Mouse (Mus musculus): ENCODE data around the gene Bin2. TPM values are rescaled to one million over a fixed set of nuclear protein-coding genes. Genes with fewer than 3 reads are reported as not detected.
A peak's percentile ranks its signal among the peaks of the same experiment; 100 is the strongest.

Gene Bin2
- polyA plus RNA-seq, 1 experiment from 2014 or later: 3.3 TPM

DNA sequence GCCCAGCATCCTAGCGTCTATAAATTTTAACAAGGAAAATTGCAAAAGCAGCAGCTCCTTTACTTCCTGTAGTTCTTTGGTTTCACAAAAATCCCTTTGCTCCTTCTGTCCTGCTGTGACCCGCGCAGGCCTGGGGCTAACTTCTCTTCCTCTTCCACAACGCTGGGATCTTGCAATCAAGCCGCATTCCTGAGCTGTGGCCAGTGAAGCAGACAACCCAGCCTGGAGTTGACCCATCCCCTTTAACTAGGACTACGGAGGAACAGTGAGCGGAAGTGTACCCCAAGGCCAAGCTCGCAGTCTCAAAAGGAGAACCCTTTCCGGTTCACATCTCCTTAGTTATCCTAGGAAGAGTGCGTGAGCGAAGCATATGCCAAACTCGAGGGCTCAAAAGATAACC, 9.2 kb upstream of the Bin2 start:
- H3K27ac ChIP-seq: no peak overlapping the region
- H3K4me1 ChIP-seq: peaks cover 25% of the 10 kb centered on the region
- no peaks in the 10 kb centered on the region for H3K9me3 ChIP-seq
- no peak overlapping the region for H3K4me3 ChIP-seq
- WGBS: 76% methylated on average over 12 of the region's 12 CpGs
- DNase-seq (ENCODE audit: extremely low spot score, low spot score): no peak
- no peaks in the 10 kb centered on the region for H3K36me3 ChIP-seq (replicated peaks)
- no peaks in the 10 kb centered on the region for H3K27me3 ChIP-seq (ENCODE audit: poor library complexity, severe bottlenecking)

DNA sequence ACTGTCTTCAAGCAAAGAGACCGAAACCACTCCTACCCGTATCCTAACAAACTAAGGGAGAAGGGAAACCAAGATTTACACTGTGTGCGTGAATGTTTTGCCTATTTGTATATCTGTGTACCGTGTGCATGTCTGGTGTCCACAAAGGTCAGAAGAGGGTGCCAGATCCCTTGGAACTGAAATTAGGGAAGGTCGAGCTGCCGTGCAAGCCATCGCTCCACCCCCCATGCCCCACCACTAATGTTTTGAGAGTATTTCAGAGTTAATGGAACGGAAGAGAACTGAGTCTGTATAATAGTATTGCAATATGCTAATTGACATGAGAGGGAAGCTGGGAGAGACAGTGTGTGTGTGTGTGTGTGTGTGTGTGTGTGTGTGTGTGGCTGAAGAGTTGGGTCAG, 8.3 kb upstream of the Bin2 start:
- 92% methylated on average over 8 of the region's 8 CpGs for WGBS
- Histone ChIP-seq H3K4me3 (no peak overlapping the region), H3K4me1 (peaks cover 27% of the 10 kb centered on the region), H3K27me3 (ENCODE audit: poor library complexity, severe bottlenecking) (no peaks in the 10 kb centered on the region), H3K27ac (no peak overlapping the region), H3K36me3 (replicated peaks) (no peaks in the 10 kb centered on the region), H3K9me3 (no peaks in the 10 kb centered on the region)
- no peak for DNase-seq (ENCODE audit: extremely low spot score, low spot score)

DNA sequence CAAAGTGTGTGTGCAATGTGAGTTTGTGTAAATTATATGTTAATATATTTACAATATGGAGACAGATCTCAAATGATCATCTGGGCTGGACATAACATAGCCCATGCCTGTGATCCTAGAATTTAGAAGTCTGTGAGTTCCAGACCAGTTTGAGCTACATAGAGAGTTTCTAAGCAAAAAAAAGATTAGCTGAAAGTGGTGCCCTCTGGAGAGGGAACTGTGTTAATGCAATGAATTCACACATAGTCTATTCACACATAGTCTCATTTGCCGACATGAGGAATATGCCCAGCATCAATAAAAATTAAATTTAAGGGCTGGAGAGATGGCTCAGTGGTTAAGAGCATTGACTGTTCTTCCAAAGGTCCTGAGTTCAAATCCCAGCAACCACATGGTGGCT, 7.2 kb upstream of the Bin2 start:
- no peak for DNase-seq (ENCODE audit: extremely low spot score, low spot score)
- Histone ChIP-seq H3K4me1 (peaks cover 22% of the 10 kb centered on the region), H3K4me3 (no peak overlapping the region), H3K27ac (no peak overlapping the region), H3K27me3 (ENCODE audit: poor library complexity, severe bottlenecking) (no peaks in the 10 kb centered on the region), H3K9me3 (no peaks in the 10 kb centered on the region), H3K36me3 (replicated peaks) (no peaks in the 10 kb centered on the region)
- 83% methylated on average over 1 of the region's 1 CpGs for WGBS

DNA sequence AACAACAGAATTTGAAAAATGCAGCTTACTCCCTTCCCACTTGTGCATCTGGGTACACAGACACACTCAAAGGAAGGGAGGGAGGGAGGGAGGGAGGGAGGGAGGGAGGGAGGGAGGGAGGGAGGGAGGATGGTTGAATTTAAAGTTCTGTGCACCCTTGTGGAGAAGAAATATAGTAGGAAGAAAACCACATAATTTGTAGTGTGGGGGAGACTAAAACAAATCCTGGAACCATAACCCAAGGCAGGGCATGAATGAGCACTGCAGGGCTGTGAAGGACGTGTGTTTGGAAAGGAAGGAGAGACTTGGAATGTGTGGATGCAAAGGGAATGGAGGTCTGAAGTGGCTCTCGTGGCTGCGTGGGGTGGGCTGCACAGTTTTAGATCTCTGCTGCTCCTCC, 6.1 kb upstream of the Bin2 start:
- no peaks in the 10 kb centered on the region for H3K9me3 ChIP-seq
- H3K27ac ChIP-seq: 0 out of 2 replicates have a peak overlapping the region, but pooled peaks have one; percentile 11
- H3K27me3 ChIP-seq (ENCODE audit: poor library complexity, severe bottlenecking): no peaks in the 10 kb centered on the region
- H3K36me3 ChIP-seq (replicated peaks): no peaks in the 10 kb centered on the region
- 68% methylated on average over 3 of the region's 3 CpGs for WGBS
- peaks cover 17% of the 10 kb centered on the region for H3K4me1 ChIP-seq
- no peak overlapping the region for H3K4me3 ChIP-seq
- DNase-seq (ENCODE audit: extremely low spot score, low spot score): no peak

DNA sequence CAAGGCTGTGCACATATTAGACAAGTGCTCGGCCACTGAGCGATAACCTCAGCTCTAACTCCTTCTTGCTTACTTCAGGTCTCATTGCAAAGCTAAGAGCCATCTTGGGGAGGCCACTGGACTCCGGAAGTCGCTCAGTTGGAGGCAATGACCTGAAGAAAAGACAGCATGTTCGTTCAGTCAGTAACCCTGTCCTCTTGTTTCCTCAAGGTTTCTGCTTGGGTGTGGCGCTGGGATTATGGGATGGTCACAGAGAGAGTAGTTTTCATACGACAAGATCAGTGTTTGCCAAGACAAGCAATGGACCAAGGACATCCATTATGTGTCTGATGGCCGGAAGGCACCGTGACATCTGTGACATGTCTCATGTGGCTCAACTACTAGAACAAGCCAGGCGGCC, 5.2 kb upstream of the Bin2 start:
- H3K36me3 ChIP-seq (replicated peaks): no peaks in the 10 kb centered on the region
- no peaks in the 10 kb centered on the region for H3K27me3 ChIP-seq (ENCODE audit: poor library complexity, severe bottlenecking)
- peaks cover 12% of the 10 kb centered on the region for H3K4me1 ChIP-seq
- no peak overlapping the region for H3K27ac ChIP-seq
- H3K9me3 ChIP-seq: no peaks in the 10 kb centered on the region
- no peak overlapping the region for H3K4me3 ChIP-seq
- 88% methylated on average over 10 of the region's 10 CpGs for WGBS
- no peak for DNase-seq (ENCODE audit: extremely low spot score, low spot score)

DNA sequence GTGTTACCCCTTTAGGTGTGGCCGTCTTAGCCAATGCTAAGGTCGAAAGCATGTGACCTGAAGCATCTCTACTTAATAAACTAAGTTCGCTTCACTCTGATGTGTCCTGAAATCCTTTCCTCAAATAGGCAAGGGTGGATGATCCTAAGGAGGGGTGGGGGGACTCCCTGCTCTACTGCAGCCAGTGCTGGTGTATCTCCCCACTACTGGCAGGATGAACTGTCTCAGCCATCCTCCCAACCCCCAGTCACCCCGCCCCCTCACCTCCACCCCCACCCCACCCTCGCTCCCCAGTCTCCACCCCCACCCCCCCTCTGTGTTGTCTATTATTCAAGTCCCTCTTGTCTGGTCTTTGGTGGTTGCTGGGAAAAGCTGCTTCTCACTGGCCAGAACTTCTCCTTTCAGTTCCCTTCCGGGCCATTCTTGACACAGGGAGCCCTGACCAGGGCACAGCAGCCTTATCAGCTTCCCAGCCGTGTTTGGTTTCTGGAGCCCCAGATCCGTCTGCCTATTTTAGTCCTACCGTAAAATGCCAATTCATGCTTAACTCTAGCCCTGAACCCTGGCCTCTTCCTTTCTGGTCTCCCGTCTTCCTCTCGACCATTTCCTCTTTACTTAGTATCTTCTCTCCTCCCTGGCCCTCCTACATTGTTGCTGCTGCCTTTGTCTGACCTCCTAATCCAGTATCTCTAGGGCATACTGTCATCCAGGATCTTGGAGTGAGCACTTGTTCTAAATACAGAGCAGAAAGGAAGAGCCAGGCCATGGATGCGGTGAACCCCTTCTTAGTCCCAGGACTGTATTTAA, 4.4 kb upstream of the Bin2 start:
- no peak overlapping the region for H3K27ac ChIP-seq
- WGBS: 40% methylated on average over 12 of the region's 12 CpGs
- DNase-seq (ENCODE audit: extremely low spot score, low spot score): no peak
- H3K4me3 ChIP-seq: no peak overlapping the region
- H3K9me3 ChIP-seq: 0 out of 2 replicates have a peak, but pooled peaks cover 5% of the 10 kb centered on the region
- no peaks in the 10 kb centered on the region for H3K27me3 ChIP-seq (ENCODE audit: poor library complexity, severe bottlenecking)
- H3K36me3 ChIP-seq (replicated peaks): no peaks in the 10 kb centered on the region
- peaks cover 12% of the 10 kb centered on the region for H3K4me1 ChIP-seq

DNA sequence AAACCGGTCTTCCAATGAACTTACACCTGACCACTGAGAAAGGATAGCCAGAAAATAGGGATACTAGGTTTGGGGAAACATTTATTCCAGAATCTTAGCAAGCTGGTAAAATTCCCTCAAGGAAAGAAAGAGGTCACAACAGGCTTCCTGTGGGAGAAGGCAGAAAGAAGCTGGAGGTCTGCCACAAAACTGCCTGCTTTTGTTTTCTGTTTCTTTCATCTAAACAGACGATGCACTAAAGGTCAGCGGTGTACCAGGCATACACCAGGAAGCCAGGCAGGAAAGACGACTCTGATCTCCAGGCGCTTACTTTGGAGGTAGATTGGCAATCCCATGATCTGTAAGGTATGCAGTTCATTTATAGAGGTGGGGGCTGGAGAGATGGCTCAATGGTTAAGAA, 1.5 kb upstream of the Bin2 start:
- H3K36me3 ChIP-seq (replicated peaks): no peaks in the 10 kb centered on the region
- H3K4me1 ChIP-seq: peaks cover 26% of the 10 kb centered on the region
- H3K27ac ChIP-seq: no peak overlapping the region
- H3K9me3 ChIP-seq: 0 out of 2 replicates have a peak, but pooled peaks cover 5% of the 10 kb centered on the region
- H3K4me3 ChIP-seq: no peak overlapping the region
- DNase-seq (ENCODE audit: extremely low spot score, low spot score): no peak
- H3K27me3 ChIP-seq (ENCODE audit: poor library complexity, severe bottlenecking): no peaks in the 10 kb centered on the region
- 76% methylated on average over 5 of the region's 5 CpGs for WGBS

DNA sequence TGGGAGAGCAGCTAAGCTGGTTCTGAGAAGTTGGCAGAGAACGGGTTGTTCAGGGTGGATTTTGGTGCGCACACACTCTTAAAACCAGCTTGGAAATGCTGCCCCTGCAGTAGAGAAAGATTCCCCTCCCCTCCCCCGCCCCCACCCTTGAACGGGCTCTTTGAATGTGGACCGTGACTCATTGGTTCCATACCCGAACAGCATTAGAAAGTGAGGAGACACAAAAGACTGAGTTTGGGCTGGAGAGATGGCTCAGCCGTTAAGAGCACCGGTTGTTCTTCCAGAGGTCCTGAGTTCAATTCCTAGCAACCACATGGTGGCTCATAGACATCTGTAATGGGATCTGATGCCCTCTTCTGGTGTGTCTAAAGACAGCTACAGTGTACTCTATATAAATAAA, 651 bp upstream of the Bin2 start:
- Histone ChIP-seq H3K9me3 (0 out of 2 replicates have a peak, but pooled peaks cover 5% of the 10 kb centered on the region), H3K36me3 (replicated peaks) (no peaks in the 10 kb centered on the region), H3K27ac (no peak overlapping the region), H3K4me1 (peaks cover 28% of the 10 kb centered on the region), H3K4me3 (no peak overlapping the region), H3K27me3 (ENCODE audit: poor library complexity, severe bottlenecking) (no peaks in the 10 kb centered on the region)
- 84% methylated on average over 8 of the region's 8 CpGs for WGBS
- DNase-seq (ENCODE audit: extremely low spot score, low spot score): no peak

DNA sequence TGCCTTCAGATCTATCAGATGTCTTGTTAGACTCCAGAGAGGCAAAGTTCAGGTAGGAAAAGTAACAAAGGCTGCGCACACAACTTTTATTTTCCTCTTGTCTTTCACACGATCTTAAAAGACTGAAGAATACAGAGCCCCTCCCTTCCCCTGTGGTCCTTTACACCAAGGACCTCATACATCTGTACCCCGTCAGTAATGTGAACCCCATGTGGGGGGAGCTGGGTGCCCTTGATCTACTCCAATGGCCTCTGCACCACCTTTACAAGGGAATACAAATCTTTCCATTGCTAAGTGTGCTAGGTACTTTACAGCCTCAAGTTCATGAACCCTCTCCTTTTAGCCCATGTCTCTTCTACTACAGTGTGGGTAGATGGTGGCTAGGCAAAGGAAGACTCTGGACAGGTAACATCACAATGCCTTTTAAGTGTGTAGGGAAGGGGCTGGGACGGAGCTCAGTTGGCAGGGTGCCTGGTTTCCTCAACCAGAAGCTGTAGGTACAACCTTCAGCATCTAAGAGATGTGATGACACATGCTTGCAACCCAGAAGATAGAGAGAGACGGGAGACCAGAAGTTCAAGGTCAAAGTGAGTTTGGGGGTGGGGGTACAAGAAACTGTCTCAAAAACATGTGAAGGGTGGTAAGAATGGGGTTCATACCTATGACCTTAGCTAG, 1.3 kb downstream of the Bin2 start:
- WGBS: 85% methylated on average over 5 of the region's 5 CpGs

DNA sequence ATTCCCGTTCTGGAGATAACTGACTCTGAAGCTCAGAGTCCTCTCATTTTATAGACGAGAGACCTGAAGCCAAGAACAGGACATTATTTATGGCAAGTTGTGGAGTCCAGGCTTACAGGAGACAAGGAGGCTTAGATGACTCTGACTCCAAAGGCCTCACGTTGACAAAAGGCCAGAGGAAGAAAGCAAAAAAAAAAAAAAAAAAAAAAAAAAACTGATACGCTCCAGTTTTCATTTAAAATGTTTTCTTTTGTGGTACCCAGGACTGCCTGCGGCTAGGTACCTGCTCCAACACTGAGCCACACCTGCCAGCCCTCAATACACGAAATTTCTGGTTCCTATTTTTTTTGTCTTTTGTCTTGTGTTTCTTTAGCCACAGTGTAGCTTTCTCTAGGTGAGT, 1.9 kb downstream of the Bin2 start:
- 75% methylated on average over 6 of the region's 6 CpGs for WGBS

More for the DNA sequence above, 1.3 kb downstream of the Bin2 start:
- no peak overlapping the region for H3K4me3 ChIP-seq
- H3K27me3 ChIP-seq (ENCODE audit: poor library complexity, severe bottlenecking): no peaks in the 10 kb centered on the region
- 0 out of 2 replicates have a peak, but pooled peaks cover 5% of the 10 kb centered on the region for H3K9me3 ChIP-seq
- no peak overlapping the region for H3K27ac ChIP-seq
- peaks cover 19% of the 10 kb centered on the region for H3K4me1 ChIP-seq
- no peak for DNase-seq (ENCODE audit: extremely low spot score, low spot score)
- no peaks in the 10 kb centered on the region for H3K36me3 ChIP-seq (replicated peaks)

DNA sequence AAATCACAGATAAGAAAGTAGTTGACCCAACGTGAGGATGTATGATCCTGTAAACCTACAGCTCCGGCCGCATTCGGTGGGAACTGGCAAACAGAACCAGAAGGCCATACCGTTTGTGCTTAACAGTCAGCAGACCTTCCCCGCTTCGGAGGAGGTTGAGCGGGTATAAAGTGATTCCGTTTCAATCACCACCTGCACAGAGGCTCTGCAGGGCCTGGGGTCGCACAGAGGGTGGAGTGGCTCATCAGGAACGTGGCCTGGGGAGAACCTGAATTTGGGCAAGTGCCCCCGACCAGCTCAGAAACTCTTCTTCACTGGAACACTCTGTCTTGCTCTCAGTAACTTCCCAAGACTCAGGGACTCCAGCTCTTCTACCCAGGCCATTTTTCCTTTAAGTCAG, 2.5 kb downstream of the Bin2 start:
- no peak for DNase-seq (ENCODE audit: extremely low spot score, low spot score)
- H3K27me3 ChIP-seq (ENCODE audit: poor library complexity, severe bottlenecking): no peaks in the 10 kb centered on the region
- H3K36me3 ChIP-seq (replicated peaks): no peaks in the 10 kb centered on the region
- no peak overlapping the region for H3K27ac ChIP-seq
- peaks cover 19% of the 10 kb centered on the region for H3K4me1 ChIP-seq
- H3K4me3 ChIP-seq: no peak overlapping the region
- WGBS: 46% methylated on average over 12 of the region's 12 CpGs
- H3K9me3 ChIP-seq: 0 out of 2 replicates have a peak, but pooled peaks cover 5% of the 10 kb centered on the region

More for the DNA sequence above, 1.9 kb downstream of the Bin2 start:
- H3K27ac ChIP-seq: no peak overlapping the region
- no peaks in the 10 kb centered on the region for H3K36me3 ChIP-seq (replicated peaks)
- peaks cover 19% of the 10 kb centered on the region for H3K4me1 ChIP-seq
- DNase-seq (ENCODE audit: extremely low spot score, low spot score): no peak
- H3K4me3 ChIP-seq: no peak overlapping the region
- H3K27me3 ChIP-seq (ENCODE audit: poor library complexity, severe bottlenecking): no peaks in the 10 kb centered on the region
- 0 out of 2 replicates have a peak, but pooled peaks cover 5% of the 10 kb centered on the region for H3K9me3 ChIP-seq

DNA sequence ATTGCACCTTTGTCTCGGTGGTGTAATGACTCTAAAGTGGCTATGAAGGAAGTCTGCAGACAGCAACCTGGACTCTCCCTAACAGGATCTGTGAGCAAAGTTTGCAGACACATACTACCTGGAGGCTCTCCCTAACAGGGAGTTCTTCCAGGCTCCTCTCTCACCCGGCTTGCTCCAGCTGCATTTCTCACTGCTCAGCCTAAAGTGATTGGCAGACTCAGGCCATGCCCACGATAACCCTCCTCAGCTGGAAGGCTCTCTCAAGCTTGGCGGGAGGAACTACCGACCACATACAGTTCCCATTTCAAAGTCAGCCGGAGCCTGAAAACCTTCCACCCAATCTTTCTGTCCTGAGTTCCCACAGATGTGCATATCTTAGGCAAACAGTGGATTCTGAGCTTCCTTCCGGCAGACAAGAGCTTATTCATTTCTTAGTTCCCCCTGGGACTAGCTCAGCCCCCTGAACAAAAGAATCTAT, 3.1 kb downstream of the Bin2 start:
- H3K9me3 ChIP-seq: 0 out of 2 replicates have a peak, but pooled peaks cover 5% of the 10 kb centered on the region
- no peak overlapping the region for H3K27ac ChIP-seq
- H3K4me1 ChIP-seq: peaks cover 19% of the 10 kb centered on the region
- no peaks in the 10 kb centered on the region for H3K27me3 ChIP-seq (ENCODE audit: poor library complexity, severe bottlenecking)
- H3K36me3 ChIP-seq (replicated peaks): no peaks in the 10 kb centered on the region
- no peak for DNase-seq (ENCODE audit: extremely low spot score, low spot score)
- no peak overlapping the region for H3K4me3 ChIP-seq
- WGBS: 16% methylated on average over 7 of the region's 7 CpGs

Data from forebrain, embryonic 10.5 days (tissue).